Mouse (Mus musculus) heart, adult 18-20 months (tissue): ENCODE data around the gene Epb41l1. TPM values are rescaled to one million over a fixed set of nuclear protein-coding genes. Genes with fewer than 3 reads are reported as not detected.

Source experiments
- microRNA-seq, 2 experiments: library from miRNA; unstranded; fragments of <30 nt; microRNA quantifications; one replicate each; pipeline ENCODE4 v1.2.0; 2022
- total RNA-seq, 2 experiments: library from RNA; stranded (reverse); gene quantifications; 2 replicates each; pipeline ENCODE4 v1.2.3; 2021

Epb41l1 gene
- total RNA-seq, 2 experiments from 2014 or later: 7.5 to 10.5 TPM

Small RNA genes within 50 kb of the gene (microRNA-seq; reads per million reads assigned to microRNA genes)
- 0 reads per million in 2 experiments for gene Gm22758

Other genes with a start within 250 kb of the Epb41l1 start
- gene Rbm39, start 240.7 kb upstream of the Epb41l1 start, total RNA-seq: 100 to 1,000 TPM; 143 to 154 TPM
- gene Phf20, start 224.4 kb upstream of the Epb41l1 start, total RNA-seq: 10 to 100 TPM; 22.8 to 24.8 TPM
- gene Cnbd2, start 108.6 kb upstream of the Epb41l1 start, total RNA-seq: under 1 TPM; 0.62 to 0.69 TPM
- gene Scand1, start 108.2 kb upstream of the Epb41l1 start, total RNA-seq: 10 to 100 TPM; 80.0 to 86.3 TPM
- gene Aar2, start 126.7 kb downstream of the Epb41l1 start, total RNA-seq: 10 to 100 TPM; 23.3 to 24.1 TPM
- 10 to 100 TPM; 31.7 to 36.7 TPM for gene Dlgap4, start 192.8 kb downstream of the Epb41l1 start, total RNA-seq